Mouse (Mus musculus) T-helper 2 cell (primary cell): ENCODE results near the gene Cstb.

Source experiments
- in situ Hi-C: fragments of 300-600 bp; cut with MboI, MseI; formaldehyde crosslinking; loops from one replicate; pipeline ENCODE4 v1.15.1; 2025; ENCODE audit warnings: high pct_unique_total_duplicates

Cstb gene

GRCm38 (mm10) chr10:78458348-78459111 is 33.1 kb downstream of the Cstb start:
- in situ Hi-C loops, result no loop called here

GRCm38 (mm10) chr10:78460463-78460862 is 35.0 kb downstream of the Cstb start:
- in situ Hi-C loops, result loop anchor here (10.0 kb wide), 1 partner anchor 114 kb away; the partner anchor contains the start of gene Ilvbl

GRCm38 (mm10) chr10:78461767-78462166 is 36.3 kb downstream of the Cstb start:
- in situ Hi-C loops, result loop anchor here (10.0 kb wide), 1 partner anchor 113 kb away; the partner anchor contains the start of gene Ilvbl

- in situ Hi-C loops, result loop anchor here (10.0 kb wide), 1 partner anchor 112 kb away; the partner anchor contains the start of gene Ilvbl
These were observed 37.7 kb downstream of the Cstb start for GRCm38 (mm10) chr10:78462945-78463768.

GRCm38 (mm10) chr10:78463769-78464167 is 38.3 kb downstream of the Cstb start:
- in situ Hi-C loops, result loop anchor here (10.0 kb wide), 1 partner anchor 111 kb away; the partner anchor contains the start of gene Ilvbl

- in situ Hi-C loops, result loop anchor here (10.0 kb wide), 1 partner anchor 111 kb away; the partner anchor contains the start of gene Ilvbl
These were observed 38.8 kb downstream of the Cstb start for GRCm38 (mm10) chr10:78464201-78464791.

- in situ Hi-C loops, result loop anchor here (10.0 kb wide), 1 partner anchor 110 kb away; the partner anchor contains the start of gene Ilvbl
These were observed 39.3 kb downstream of the Cstb start, which contains the start of gene Pdxk for GRCm38 (mm10) chr10:78464792-78465207. Gene Pdxk, minus strand, starts transcription at chr10:78464975.

GRCm38 (mm10) chr10:78465472-78465871 is 40.0 kb downstream of the Cstb start:
- in situ Hi-C loops, result loop anchor here (10.0 kb wide), 1 partner anchor 109 kb away; the partner anchor contains the start of gene Ilvbl

- in situ Hi-C loops, result loop anchor here (10.0 kb wide), 1 partner anchor 108 kb away; the partner anchor contains the start of gene Ilvbl
These were observed 41.2 kb downstream of the Cstb start for GRCm38 (mm10) chr10:78466647-78467046.

GRCm38 (mm10) chr10:78467761-78468310 is 42.4 kb downstream of the Cstb start:
- in situ Hi-C loops, result loop anchor here (10.0 kb wide), 1 partner anchor 107 kb away; the partner anchor contains the start of gene Ilvbl

- in situ Hi-C loops, result no loop called here
These were observed 45.3 kb downstream of the Cstb start for GRCm38 (mm10) chr10:78470582-78471313.

GRCm38 (mm10) chr10:78472046-78472445 is 46.6 kb downstream of the Cstb start:
- in situ Hi-C loops, result no loop called here

GRCm38 (mm10) chr10:78473434-78473833 is 48.0 kb downstream of the Cstb start:
- in situ Hi-C loops, result no loop called here

- in situ Hi-C loops, result no loop called here
These were observed 49.3 kb downstream of the Cstb start for GRCm38 (mm10) chr10:78474759-78475158.

GRCm38 (mm10) chr10:78476821-78477220 is 51.4 kb downstream of the Cstb start:
- in situ Hi-C loops, result no loop called here
